Mouse (Mus musculus) ES-E14 (cell line): ENCODE measurements around the gene Fut11. TPM values are rescaled to one million over a fixed set of nuclear protein-coding genes. Genes with fewer than 3 reads are reported as not detected.

ENCODE experiments used
- DNase-seq: peaks from one replicate; pipeline ENCODE4 v3.0.0-alpha.2; 2013; ENCODE audit warnings: low read depth, low spot score
- H3K27ac ChIP-seq: 2 replicates; pipeline ENCODE4 v1.5.1; 2012; ENCODE audit warnings: low read depth, mild to moderate bottlenecking, low read length, moderate library complexity, mixed read lengths; ENCODE audit not compliant: poor library complexity, insufficient read depth, severe bottlenecking
- H3K36me3 ChIP-seq: 2 replicates; pipeline ENCODE4 v1.6.1; 2012; ENCODE audit warnings: mild to moderate bottlenecking, low read length, moderate library complexity, mixed read lengths; ENCODE audit not compliant: control insufficient read depth, poor library complexity, insufficient read depth, severe bottlenecking
- H3K4me1 ChIP-seq, 2 experiments: fragments of 150-350 bp in 1 of 2; sonication (generic) in 1 of 2; 2 replicates each; pipeline ENCODE4 v1.6.1; 2012; ENCODE audit warnings: low read length in 2 of 2, mild to moderate bottlenecking in 1 of 2, mixed read lengths in 1 of 2; ENCODE audit not compliant: control insufficient read depth in 2 of 2, insufficient read depth in 2 of 2, poor library complexity in 1 of 2
- H3K4me3 ChIP-seq, 2 experiments: fragments of 150-350 bp in 1 of 2; sonication (generic) in 1 of 2; 2 replicates each; pipeline ENCODE4 v1.5.1; 2012; ENCODE audit warnings: low read length in 2 of 2, low read depth in 1 of 2, mild to moderate bottlenecking in 1 of 2, mixed read lengths in 1 of 2; ENCODE audit not compliant: insufficient read depth in 1 of 2, poor library complexity in 1 of 2, severe bottlenecking in 1 of 2
- H3K9ac ChIP-seq: 2 replicates; pipeline ENCODE4 v1.6.1; 2012; ENCODE audit warnings: low read depth, mild to moderate bottlenecking, low read length, mixed read lengths; ENCODE audit not compliant: poor library complexity, insufficient read depth, severe bottlenecking
- H3K9me3 ChIP-seq: fragments of 150-350 bp; sonication (generic); 2 replicates; pipeline ENCODE4 v1.6.1; 2012; ENCODE audit warnings: low read depth, mild to moderate bottlenecking, low read length; ENCODE audit not compliant: control insufficient read depth, insufficient read depth
- CHD2 ChIP-seq: IDR thresholded peaks from 2 replicates; pipeline ENCODE4 v1.6.1; 2014; ENCODE audit warnings: mild to moderate bottlenecking, low read depth, low read length, inconsistent platforms
- HCFC1 ChIP-seq: IDR thresholded peaks from 2 replicates; pipeline ENCODE4 v1.6.1; 2012; ENCODE audit warnings: low read length, inconsistent platforms, borderline replicate concordance; ENCODE audit not compliant: insufficient read depth
- MAFK ChIP-seq: IDR thresholded peaks from 2 replicates; pipeline ENCODE4 v1.6.1; 2014; ENCODE audit warnings: mild to moderate bottlenecking, low read depth, low read length, inconsistent platforms; ENCODE audit not compliant: insufficient read depth
- ZC3H11A ChIP-seq: IDR thresholded peaks from 2 replicates; pipeline ENCODE4 v1.6.1; 2012; ENCODE audit warnings: low read depth, mild to moderate bottlenecking, inconsistent platforms, low read length, borderline replicate concordance
- ZNF384 ChIP-seq: IDR thresholded peaks from 2 replicates; pipeline ENCODE4 v1.6.1; 2012; ENCODE audit warnings: low read depth, low read length, inconsistent platforms
- in situ Hi-C, 2 experiments: fragments of 600-800 bp; cut with MboI; formaldehyde crosslinking; loops; one replicate each; pipeline ENCODE4 v1.15.1; 2025; ENCODE audit warnings: low sequenced_read_pairs in 2 of 2, inconsistent platforms in 1 of 2; ENCODE audit not compliant: unreplicated experiment in 2 of 2
- total RNA-seq: library from RNA; depleted of rRNA; stranded (reverse); fragments of 300-350 nt; gene quantifications from 2 replicates; pipeline ENCODE4 v1.2.3, GENCODE M21; 2012

Gene Fut11
- total RNA-seq, 1 experiment = 5.0 TPM

GRCm38 (mm10) chr14:20696986-20697385 is 2.2 kb downstream of the Fut11 start:
- H3K9me3 ChIP-seq = no peaks in the 10 kb centered on the region
- in situ Hi-C loops = no loop called here
- TF ChIP-seq ZC3H11A (no peak), ZNF384 (no peak)
- H3K4me3 ChIP-seq = no peak overlapping the region
- H3K36me3 ChIP-seq = peaks cover 14% of the 10 kb centered on the region
- DNase-seq = no peak
- H3K27ac ChIP-seq = no peak overlapping the region
- H3K9ac ChIP-seq = no peak overlapping the region
- peaks cover 8 to 10% of the 10 kb centered on the region in 2 experiments for H3K4me1 ChIP-seq

- H3K4me1 ChIP-seq = peaks cover 8 to 10% of the 10 kb centered on the region in 2 experiments
- no peaks in the 10 kb centered on the region for H3K9me3 ChIP-seq
- no peak overlapping the region for H3K27ac ChIP-seq
- no peak overlapping the region for H3K9ac ChIP-seq
- H3K36me3 ChIP-seq = peaks cover 9% of the 10 kb centered on the region
- no peak overlapping the region for H3K4me3 ChIP-seq
- DNase-seq = no peak
- in situ Hi-C loops = no loop called here
- TF ChIP-seq CHD2 = no peak
- TF ChIP-seq HCFC1 = no peak
- TF ChIP-seq ZC3H11A = no peak
- no peak for TF ChIP-seq ZNF384
These were observed 3.7 kb downstream of the Fut11 start for GRCm38 (mm10) chr14:20698515-20698914.

DNA sequence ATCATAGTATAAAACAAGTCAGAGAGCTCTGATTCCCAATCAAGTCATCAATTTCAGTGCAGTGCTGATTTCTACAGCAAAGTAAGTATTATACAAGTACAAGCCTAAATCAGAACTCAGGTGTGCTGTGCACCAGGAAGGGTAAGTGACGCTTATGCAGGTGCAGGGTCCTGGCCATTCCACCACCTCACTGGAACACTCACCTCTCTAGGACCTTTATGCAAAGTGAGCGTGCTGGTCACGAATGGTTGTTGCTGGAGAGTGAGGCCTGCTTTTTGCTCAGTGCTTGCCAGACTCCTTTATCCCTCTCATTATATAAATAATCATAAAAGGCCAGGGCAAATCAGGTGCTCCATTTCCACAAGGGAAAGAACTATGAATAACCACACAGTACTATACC is 5.6 kb downstream of the Fut11 start:
- H3K4me1 ChIP-seq = peaks cover 6 to 8% of the 10 kb centered on the region in 2 experiments
- in situ Hi-C loops = no loop called here
- no peaks in the 10 kb centered on the region; the same call in 1 of the 2 replicates for H3K36me3 ChIP-seq
- TF ChIP-seq ZNF384 = no peak
- TF ChIP-seq ZC3H11A = no peak
- no peak for TF ChIP-seq CHD2
- no peak for TF ChIP-seq MAFK
- H3K4me3 ChIP-seq = no peak overlapping the region
- no peak overlapping the region for H3K27ac ChIP-seq
- no peak for DNase-seq
- no peaks in the 10 kb centered on the region for H3K9me3 ChIP-seq
- H3K9ac ChIP-seq = no peak overlapping the region

- Histone ChIP-seq H3K9me3 (no peaks in the 10 kb centered on the region), H3K27ac (no peak overlapping the region; the same call in 1 of the 2 replicates), H3K4me1 (peaks cover 2 to 3% of the 10 kb centered on the region in 2 experiments), H3K4me3 (peak overlapping the region; percentile 77 to 79), H3K36me3 (no peaks in the 10 kb centered on the region; the same call in 1 of the 2 replicates), H3K9ac (peak overlapping the region; percentile 68; the same call in 1 of the 2 replicates)
- DNase-seq = no peak
- in situ Hi-C loops = no loop called here
- no peak for TF ChIP-seq HCFC1
- TF ChIP-seq ZNF384 = no peak
- TF ChIP-seq ZC3H11A = no peak
- no peak for TF ChIP-seq MAFK
- no peak for TF ChIP-seq CHD2
These were observed 6.8 kb downstream of the Fut11 start for GRCm38 (mm10) chr14:20701554-20701953.

DNA sequence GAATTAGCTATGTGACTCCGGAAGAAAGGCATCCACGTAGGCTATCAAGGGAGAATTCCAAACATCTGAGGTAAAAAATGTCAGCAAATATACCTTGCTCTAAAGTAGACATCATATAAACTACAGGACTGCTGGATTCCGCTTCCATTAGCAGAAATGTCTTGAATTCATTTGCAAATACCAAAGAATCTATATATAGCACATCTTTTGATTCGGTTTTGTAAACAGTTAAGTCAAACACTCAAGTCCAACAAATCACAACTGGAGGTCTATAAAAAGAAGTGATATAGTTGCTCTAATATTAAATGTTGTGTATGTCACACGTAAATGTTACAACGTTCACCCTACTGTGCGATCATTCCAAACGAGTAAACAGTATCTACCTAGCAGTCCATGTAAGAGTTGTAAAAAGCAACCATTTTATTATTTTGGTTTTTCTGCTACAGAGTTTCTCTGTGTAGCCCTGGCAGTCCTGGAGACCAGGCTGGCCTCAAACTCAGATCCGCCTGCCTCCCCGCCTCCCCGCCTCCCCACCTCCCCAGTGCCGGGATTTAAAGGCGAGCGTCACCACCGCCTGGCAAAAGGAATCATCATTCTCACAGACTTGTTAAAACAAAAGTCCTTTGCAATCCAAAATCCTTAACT is 7.5 kb downstream of the Fut11 start:
- TF ChIP-seq MAFK (no peak), ZNF384 (no peak), CHD2 (no peak)
- Histone ChIP-seq H3K36me3 (no peaks in the 10 kb centered on the region; the same call in 1 of the 2 replicates), H3K27ac (peak overlapping the region; percentile 85), H3K9ac (peak overlapping the region; percentile 85), H3K4me1 (peaks cover 0 to 2% of the 10 kb centered on the region in 2 experiments; a peak in 3 of 4 replicates), H3K9me3 (no peaks in the 10 kb centered on the region), H3K4me3 (peak overlapping the region; percentile 77 to 79)
- in situ Hi-C loops = no loop called here
- no peak for DNase-seq
